Mouse (Mus musculus): Measurements from ENCODE around the gene Alpk3.

DNA sequence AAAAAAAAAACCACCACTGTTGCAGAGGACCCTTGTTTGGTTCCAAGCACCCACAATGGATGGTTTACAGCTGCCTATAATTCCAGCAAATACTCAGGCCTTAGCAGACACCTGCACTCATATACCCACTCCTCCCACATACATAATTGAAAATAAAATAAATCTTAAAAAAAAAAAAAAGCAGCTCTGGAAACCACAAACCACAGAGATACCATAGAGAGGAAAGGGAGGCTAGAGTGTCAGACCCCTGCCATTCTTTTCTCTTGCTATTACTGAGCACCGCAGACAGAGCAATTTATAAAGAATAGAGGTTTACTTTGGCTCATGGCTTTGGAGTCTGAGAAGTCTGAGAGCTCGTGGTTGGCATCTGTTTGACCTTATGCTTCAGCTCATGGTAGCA, 65.4 kb downstream of the Alpk3 start:
- TF ChIP-seq CTCF (IDR thresholded peaks at IDR 0.05; ENCODE audit: extremely low read depth, insufficient read depth, low read length), result no peak
- no peak for TF ChIP-seq POLR2A (IDR thresholded peaks at IDR 0.05; ENCODE audit: extremely low read depth, insufficient read depth, low read length)

All from cortical plate, adult 2 months (tissue).